Mouse (Mus musculus) forebrain, embryonic 10.5 days (tissue): Measurements from ENCODE around the gene Abhd11. TPM values are rescaled to one million over a fixed set of nuclear protein-coding genes. Genes with fewer than 3 reads are reported as not detected.
"Not testable (repeated sequence)": the region's sequence is repeated elsewhere in the genome, so short reads cannot be mapped to it uniquely, and the experiment has no call there.

Experiments
- DNase-seq: peaks from one replicate; pipeline ENCODE4 v3.0.0-alpha.2; 2017; ENCODE audit warnings: low spot score; ENCODE audit errors: extremely low spot score
- H3K27ac ChIP-seq: fragments of 300-500 bp; sonication (generic); 2 replicates; pipeline ENCODE4 v1.5.1; 2016; ENCODE audit warnings: mild to moderate bottlenecking
- H3K27me3 ChIP-seq: fragments of 300-500 bp; sonication (generic); 2 replicates; pipeline ENCODE4 v1.6.1; 2016; ENCODE audit warnings: mild to moderate bottlenecking; ENCODE audit not compliant: poor library complexity, severe bottlenecking
- H3K36me3 ChIP-seq: fragments of 300-500 bp; sonication (generic); replicated peaks from 2 replicates; pipeline ENCODE4 v1.6.1; 2016; ENCODE audit warnings: mild to moderate bottlenecking, moderate library complexity
- H3K4me1 ChIP-seq: fragments of 300-500 bp; sonication (generic); 2 replicates; pipeline ENCODE4 v1.6.1; 2016
- H3K4me3 ChIP-seq: fragments of 300-500 bp; sonication (generic); 2 replicates; pipeline ENCODE4 v1.5.1; 2016; ENCODE audit warnings: mild to moderate bottlenecking, moderate library complexity
- H3K9me3 ChIP-seq: fragments of 300-500 bp; sonication (generic); 2 replicates; pipeline ENCODE4 v1.6.1; 2016; ENCODE audit warnings: mild to moderate bottlenecking, moderate library complexity
- WGBS: fragments of 180-500 bp; shearing (Covaris S2); methylation state at CpG from one replicate; pipeline ENCODE4 v1.1.7; 2016; 5-methylcytosine and 5-hydroxymethylcytosine counted together
- polyA plus RNA-seq: library from polyadenylated mRNA; unstranded; fragments of >200 nt; fragmentation: Nextera tagmentation; extraction: Ambion mirVana; gene quantifications from 2 replicates; pipeline ENCODE4 v1.2.1, GENCODE M21; 2016

Abhd11 gene
- polyA plus RNA-seq, 1 experiment from 2014 or later = 40.8 TPM

GRCm38 (mm10) chr5:135039541-135039940 lies 30.6 kb downstream of the Abhd11 start:
- Histone ChIP-seq H3K9me3 (peaks cover 4% of the 10 kb centered on the region), H3K27me3 (no peaks in the 10 kb centered on the region; the same call in 1 of the 2 replicates), H3K4me1 (peaks cover 32% of the 10 kb centered on the region), H3K36me3 (peaks cover 39% of the 10 kb centered on the region), H3K27ac (no peak overlapping the region), H3K4me3 (no peak overlapping the region)
- WGBS = 89% methylated on average over 9 of the region's 9 CpGs
- DNase-seq = no peak

GRCm38 (mm10) chr5:135040059-135040458 lies 31.1 kb downstream of the Abhd11 start:
- no peak for DNase-seq
- H3K27me3 ChIP-seq = no peaks in the 10 kb centered on the region; the same call in 1 of the 2 replicates
- peaks cover 44% of the 10 kb centered on the region for H3K36me3 ChIP-seq
- no peak overlapping the region for H3K4me3 ChIP-seq
- 0 out of 2 replicates have a peak overlapping the region, but pooled peaks have one; percentile 51 for H3K27ac ChIP-seq
- 42% methylated on average over 6 of the region's 6 CpGs for WGBS
- H3K4me1 ChIP-seq = peaks cover 32% of the 10 kb centered on the region
- H3K9me3 ChIP-seq = no peaks in the 10 kb centered on the region

GRCm38 (mm10) chr5:135040777-135041176 lies 31.8 kb downstream of the Abhd11 start:
- Histone ChIP-seq H3K4me1 (peaks cover 27% of the 10 kb centered on the region), H3K36me3 (peaks cover 51% of the 10 kb centered on the region), H3K27ac (peak overlapping the region; percentile 26; the same call in 1 of the 2 replicates), H3K9me3 (no peaks in the 10 kb centered on the region), H3K4me3 (no peak overlapping the region), H3K27me3 (no peaks in the 10 kb centered on the region; the same call in 1 of the 2 replicates)
- no peak for DNase-seq
- WGBS = 85% methylated on average over 11 of the region's 11 CpGs

GRCm38 (mm10) chr5:135042105-135042788 lies 33.3 kb downstream of the Abhd11 start:
- H3K9me3 ChIP-seq = no peaks in the 10 kb centered on the region
- H3K27ac ChIP-seq = no peak overlapping the region
- H3K36me3 ChIP-seq = peaks cover 45% of the 10 kb centered on the region
- no peaks in the 10 kb centered on the region; the same call in 1 of the 2 replicates for H3K27me3 ChIP-seq
- DNase-seq = no peak
- peak overlapping the region; percentile 26 for H3K4me3 ChIP-seq
- WGBS = 21% methylated on average over 21 of the region's 21 CpGs
- H3K4me1 ChIP-seq = peaks cover 27% of the 10 kb centered on the region

- 92% methylated on average over 3 of the region's 3 CpGs for WGBS
- no peak for DNase-seq
- Histone ChIP-seq H3K27ac (no peak overlapping the region), H3K27me3 (no peaks in the 10 kb centered on the region; the same call in 1 of the 2 replicates), H3K36me3 (peaks cover 44% of the 10 kb centered on the region), H3K4me1 (peaks cover 26% of the 10 kb centered on the region), H3K4me3 (no peak overlapping the region), H3K9me3 (no peaks in the 10 kb centered on the region)
Measured at GRCm38 (mm10) chr5:135044575-135044974, 35.6 kb downstream of the Abhd11 start.

- Histone ChIP-seq H3K27me3 (no peaks in the 10 kb centered on the region), H3K4me1 (no peaks in the 10 kb centered on the region), H3K36me3 (peaks cover 72% of the 10 kb centered on the region), H3K4me3 (no peak overlapping the region), H3K27ac (no peak overlapping the region), H3K9me3 (no peaks in the 10 kb centered on the region)
- 90% methylated on average over 5 of the region's 5 CpGs for WGBS
- no peak for DNase-seq
Measured at GRCm38 (mm10) chr5:135048539-135048938, 39.6 kb downstream of the Abhd11 start.

- 83% methylated on average over 6 of the region's 6 CpGs for WGBS
- H3K9me3 ChIP-seq, H3K4me1 ChIP-seq, H3K4me3 ChIP-seq, H3K27ac ChIP-seq, H3K27me3 ChIP-seq, DNase-seq: not testable (repeated sequence)
- peaks cover 77% of the 10 kb centered on the region for H3K36me3 ChIP-seq
Measured at GRCm38 (mm10) chr5:135049268-135049667, 40.3 kb downstream of the Abhd11 start.

GRCm38 (mm10) chr5:135053356-135053755 lies 44.4 kb downstream of the Abhd11 start:
- Histone ChIP-seq H3K4me1 (no peaks in the 10 kb centered on the region), H3K27me3 (no peaks in the 10 kb centered on the region), H3K27ac (no peak overlapping the region), H3K36me3 (peaks cover 95% of the 10 kb centered on the region), H3K9me3 (no peaks in the 10 kb centered on the region), H3K4me3 (no peak overlapping the region)
- no peak for DNase-seq
- WGBS = 87% methylated on average over 12 of the region's 12 CpGs

Other genes with a start within 250 kb of the Abhd11 start
- gene Tmem270, start 102.4 kb upstream of the Abhd11 start, polyA plus RNA-seq = not detected in 2 replicates
- gene Cldn13, start 93.6 kb upstream of the Abhd11 start, polyA plus RNA-seq = 2.0 and 4.9 TPM in 2 replicates
- 10.3 and 11.8 TPM in 2 replicates for gene Mettl27, start 76.8 kb upstream of the Abhd11 start, polyA plus RNA-seq
- gene Cldn4, start 62.2 kb upstream of the Abhd11 start, polyA plus RNA-seq = 6.2 and 6.3 TPM in 2 replicates
- gene Cldn3, start 22.9 kb upstream of the Abhd11 start, polyA plus RNA-seq = 10.8 and 14.9 TPM in 2 replicates
- gene Stx1a, start 14.3 kb downstream of the Abhd11 start, polyA plus RNA-seq = 8.7 and 10.0 TPM in 2 replicates
- 25.0 and 26.1 TPM in 2 replicates for gene Dnajc30, start 55.0 kb downstream of the Abhd11 start, polyA plus RNA-seq
- gene Bud23, start 55.8 kb downstream of the Abhd11 start, polyA plus RNA-seq = 172 and 176 TPM in 2 replicates
- gene Vps37d, start 69.1 kb downstream of the Abhd11 start, polyA plus RNA-seq = 6.6 and 7.7 TPM in 2 replicates
- gene Mlxipl, start 80.7 kb downstream of the Abhd11 start, polyA plus RNA-seq = 4.0 and 4.1 TPM in 2 replicates
- 23.8 and 25.0 TPM in 2 replicates for gene Tbl2, start 140.5 kb downstream of the Abhd11 start, polyA plus RNA-seq
- 43.3 and 44.4 TPM in 2 replicates for gene Bcl7b, start 159.1 kb downstream of the Abhd11 start, polyA plus RNA-seq
- 58.0 and 59.1 TPM in 2 replicates for gene Baz1b, start 178.1 kb downstream of the Abhd11 start, polyA plus RNA-seq
- gene Fzd9, start 242.1 kb downstream of the Abhd11 start, polyA plus RNA-seq = 13.6 and 14.1 TPM in 2 replicates